Mouse (Mus musculus): ENCODE results near the gene Pigf. TPM values are rescaled to one million over a fixed set of nuclear protein-coding genes. Genes with fewer than 3 reads are reported as not detected.

Pigf gene
- polyA plus RNA-seq, 1 experiment from 2014 or later, result 13.2 TPM

- 64% methylated on average over 7 of the region's 7 CpGs for whole genome bisulfite sequencing (ENCODE audit: insufficient replicate concordance)
- no peak for ATAC-seq
- TF ChIP-seq CTCF (IDR thresholded peaks at IDR 0.05; ENCODE audit: low read depth), result no peak
- no peak for TF ChIP-seq EP300 (IDR thresholded peaks at IDR 0.05; ENCODE audit: low read depth)
- no peaks in the 10 kb centered on the region for H3K9me3 ChIP-seq (ENCODE audit: low read length)
- H3K9ac ChIP-seq (replicated peaks), result no peak overlapping the region
- H3K4me1 ChIP-seq (ENCODE audit: insufficient read depth), result no peaks in the 10 kb centered on the region
- no peak for DNase-seq
- no peaks in the 10 kb centered on the region for H3K36me3 ChIP-seq (replicated peaks; ENCODE audit: insufficient read depth, low read length)
- H3K4me3 ChIP-seq (ENCODE audit: low read depth, low read length), result no peak overlapping the region
- H3K27me3 ChIP-seq (ENCODE audit: insufficient read depth, low read length), result no peaks in the 10 kb centered on the region
- no peak overlapping the region for H3K27ac ChIP-seq (ENCODE audit: low read depth)
- no peak overlapping the region for H3K4me2 ChIP-seq (ENCODE audit: low read depth, low read length)
Observed at GRCm38 (mm10) chr17:87063461-87063860, 38.3 kb upstream of the Pigf start.

- Histone ChIP-seq H3K27me3 (ENCODE audit: insufficient read depth, low read length) (no peaks in the 10 kb centered on the region), H3K4me2 (ENCODE audit: low read depth, low read length) (no peak overlapping the region), H3K36me3 (replicated peaks; ENCODE audit: insufficient read depth, low read length) (no peaks in the 10 kb centered on the region), H3K4me1 (ENCODE audit: insufficient read depth) (no peaks in the 10 kb centered on the region), H3K9me3 (ENCODE audit: low read length) (no peaks in the 10 kb centered on the region), H3K27ac (ENCODE audit: low read depth) (no peak overlapping the region), H3K9ac (replicated peaks) (no peak overlapping the region), H3K4me3 (ENCODE audit: low read depth, low read length) (no peak overlapping the region)
- WGBS (ENCODE audit: insufficient replicate concordance), result 60% methylated on average over 9 of the region's 9 CpGs
- TF ChIP-seq CTCF (IDR thresholded peaks at IDR 0.05; ENCODE audit: low read depth) (no peak), EP300 (IDR thresholded peaks at IDR 0.05; ENCODE audit: low read depth) (no peak)
- ATAC-seq (no peak), DNase-seq (no peak)
Observed at GRCm38 (mm10) chr17:87062639-87063038, 37.4 kb upstream of the Pigf start.

GRCm38 (mm10) chr17:87057486-87058266 is 32.5 kb upstream of the Pigf start:
- no peak overlapping the region for H3K4me2 ChIP-seq (ENCODE audit: low read depth, low read length)
- ATAC-seq (no peak), DNase-seq (no peak)
- no peaks in the 10 kb centered on the region for H3K9me3 ChIP-seq (ENCODE audit: low read length)
- no peak overlapping the region for H3K27ac ChIP-seq (ENCODE audit: low read depth)
- H3K9ac ChIP-seq (replicated peaks), result no peak overlapping the region
- TF ChIP-seq CTCF (IDR thresholded peaks at IDR 0.05; ENCODE audit: low read depth) (no peak), EP300 (IDR thresholded peaks at IDR 0.05; ENCODE audit: low read depth) (no peak)
- no peaks in the 10 kb centered on the region for H3K36me3 ChIP-seq (replicated peaks; ENCODE audit: insufficient read depth, low read length)
- no peaks in the 10 kb centered on the region for H3K27me3 ChIP-seq (ENCODE audit: insufficient read depth, low read length)
- no peak overlapping the region for H3K4me3 ChIP-seq (ENCODE audit: low read depth, low read length)
- H3K4me1 ChIP-seq (ENCODE audit: insufficient read depth), result no peaks in the 10 kb centered on the region
- 76% methylated on average over 8 of the region's 8 CpGs for WGBS (ENCODE audit: insufficient replicate concordance)

- TF ChIP-seq EP300 (IDR thresholded peaks at IDR 0.05; ENCODE audit: low read depth) (no peak), CTCF (IDR thresholded peaks at IDR 0.05; ENCODE audit: low read depth) (no peak)
- WGBS (ENCODE audit: insufficient replicate concordance), result 84% methylated on average over 7 of the region's 7 CpGs
- H3K9me3 ChIP-seq (ENCODE audit: low read length), result no peaks in the 10 kb centered on the region
- H3K4me2 ChIP-seq (ENCODE audit: low read depth, low read length), result no peak overlapping the region
- no peak overlapping the region for H3K4me3 ChIP-seq (ENCODE audit: low read depth, low read length)
- H3K9ac ChIP-seq (replicated peaks), result no peak overlapping the region
- H3K27me3 ChIP-seq (ENCODE audit: insufficient read depth, low read length), result no peaks in the 10 kb centered on the region
- no peaks in the 10 kb centered on the region for H3K4me1 ChIP-seq (ENCODE audit: insufficient read depth)
- DNase-seq, result no peak
- ATAC-seq, result no peak
- no peak overlapping the region for H3K27ac ChIP-seq (ENCODE audit: low read depth)
- H3K36me3 ChIP-seq (replicated peaks; ENCODE audit: insufficient read depth, low read length), result no peaks in the 10 kb centered on the region
Observed at GRCm38 (mm10) chr17:87056761-87057160, 31.6 kb upstream of the Pigf start.

GRCm38 (mm10) chr17:87055663-87056062 is 30.5 kb upstream of the Pigf start:
- H3K9me3 ChIP-seq (ENCODE audit: low read length), result no peaks in the 10 kb centered on the region
- H3K4me2 ChIP-seq (ENCODE audit: low read depth, low read length), result no peak overlapping the region
- H3K27ac ChIP-seq (ENCODE audit: low read depth), result no peak overlapping the region
- no peak for DNase-seq
- TF ChIP-seq EP300 (IDR thresholded peaks at IDR 0.05; ENCODE audit: low read depth) (no peak), CTCF (IDR thresholded peaks at IDR 0.05; ENCODE audit: low read depth) (no peak)
- no peaks in the 10 kb centered on the region for H3K4me1 ChIP-seq (ENCODE audit: insufficient read depth)
- H3K4me3 ChIP-seq (ENCODE audit: low read depth, low read length), result no peak overlapping the region
- ATAC-seq, result no peak
- H3K36me3 ChIP-seq (replicated peaks; ENCODE audit: insufficient read depth, low read length), result no peaks in the 10 kb centered on the region
- WGBS (ENCODE audit: insufficient replicate concordance), result 28% methylated on average over 1 of the region's 1 CpGs
- H3K9ac ChIP-seq (replicated peaks), result no peak overlapping the region
- no peaks in the 10 kb centered on the region for H3K27me3 ChIP-seq (ENCODE audit: insufficient read depth, low read length)

- 27% methylated on average over 5 of the region's 5 CpGs for WGBS (ENCODE audit: insufficient replicate concordance)
- DNase-seq (no peak), ATAC-seq (no peak)
- Histone ChIP-seq H3K4me1 (ENCODE audit: insufficient read depth) (no peaks in the 10 kb centered on the region), H3K9ac (replicated peaks) (no peak overlapping the region), H3K27me3 (ENCODE audit: insufficient read depth, low read length) (no peaks in the 10 kb centered on the region), H3K27ac (ENCODE audit: low read depth) (no peak overlapping the region), H3K36me3 (replicated peaks; ENCODE audit: insufficient read depth, low read length) (no peaks in the 10 kb centered on the region), H3K4me3 (ENCODE audit: low read depth, low read length) (no peak overlapping the region), H3K4me2 (ENCODE audit: low read depth, low read length) (0 out of 2 replicates have a peak overlapping the region, but pooled peaks have one; percentile 6), H3K9me3 (ENCODE audit: low read length) (no peaks in the 10 kb centered on the region)
- no peak for TF ChIP-seq EP300 (IDR thresholded peaks at IDR 0.05; ENCODE audit: low read depth)
- no peak for TF ChIP-seq CTCF (IDR thresholded peaks at IDR 0.05; ENCODE audit: low read depth)
Observed at GRCm38 (mm10) chr17:87055051-87055459, 29.8 kb upstream of the Pigf start.
